Mouse (Mus musculus): Measurements from ENCODE around the gene Ildr1. TPM values are rescaled to one million over a fixed set of nuclear protein-coding genes. Genes with fewer than 3 reads are reported as not detected.

Gene Ildr1
- total RNA-seq (2021) = under 1 TPM; 0.20 to 0.38 TPM

DNA sequence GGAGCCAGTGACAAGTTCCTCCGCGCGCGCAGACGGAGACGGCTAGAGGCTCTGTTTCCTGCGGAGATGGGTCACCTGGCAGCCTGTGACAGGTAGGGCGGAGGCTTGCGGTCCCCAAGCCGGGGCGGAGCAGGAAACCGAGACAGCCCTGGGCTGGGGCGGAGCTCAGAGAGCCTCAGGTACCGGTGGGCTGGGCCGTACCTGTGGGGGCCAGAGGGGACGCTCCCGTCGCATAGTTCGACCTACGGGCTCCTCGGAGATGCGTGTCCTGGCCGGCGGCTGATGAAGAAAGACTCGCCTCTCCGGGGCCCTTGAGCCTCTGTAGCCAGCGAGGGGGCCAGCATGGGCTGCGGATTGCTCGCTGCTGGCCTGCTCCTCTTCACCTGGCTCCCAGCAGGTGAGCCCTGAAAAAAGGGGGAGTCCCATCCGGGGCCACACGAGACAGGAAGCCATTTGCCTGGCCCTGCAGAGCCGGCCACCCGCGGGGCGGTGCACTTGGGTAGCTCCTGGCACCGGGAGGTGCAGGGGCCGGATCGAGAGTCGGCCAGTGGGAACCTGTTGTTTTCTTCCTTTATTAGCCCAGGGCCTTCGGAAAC, at the start of gene Ildr1:
TSS of gene Ildr1 (plus strand) at position 161 of the 596 bp plus-strand sequence.
- no peak for DNase-seq (ENCODE audit: extremely low spot score in 1 of 2, low spot score in 1 of 2)

DNA sequence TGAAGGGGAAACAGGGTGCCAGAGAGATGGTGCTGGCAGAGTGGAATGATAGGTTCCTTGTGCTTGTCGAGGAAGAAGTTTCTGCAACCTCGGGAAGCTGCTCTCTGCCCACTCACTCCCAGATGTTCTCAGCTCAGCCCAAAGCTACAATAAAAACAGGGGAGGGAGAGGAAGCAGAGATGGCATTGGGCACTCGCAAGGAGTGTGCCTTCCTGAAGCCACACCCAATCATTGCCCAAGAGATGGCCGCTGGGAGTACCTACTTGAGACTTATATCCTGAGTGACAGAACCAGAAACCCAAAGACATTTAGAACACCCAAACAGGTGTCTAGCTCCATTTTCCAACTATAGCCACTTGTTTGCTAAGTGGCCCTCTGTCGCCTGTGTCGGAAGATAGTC, 48.7 kb upstream of the Ildr1 start:
- DNase-seq (ENCODE audit: extremely low spot score in 1 of 2, low spot score in 1 of 2) = no peak

DNA sequence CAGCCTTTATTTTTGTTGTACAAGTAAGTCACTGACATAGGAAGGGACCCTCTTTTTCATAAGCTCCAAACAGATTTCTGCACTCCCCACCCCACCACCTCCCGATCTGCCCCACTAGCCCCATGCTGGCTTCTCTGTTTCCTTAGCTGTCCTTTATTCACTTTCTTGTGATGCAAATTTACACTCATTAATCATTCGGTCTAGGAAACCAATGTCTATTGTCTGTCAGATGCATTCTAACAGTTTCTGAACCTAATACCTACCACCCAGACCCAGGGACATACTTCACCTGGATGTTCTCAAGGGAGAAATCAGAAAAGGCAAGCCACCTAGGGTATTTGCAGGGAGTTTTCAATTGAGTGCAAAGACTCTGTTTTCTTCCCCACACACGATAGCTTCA, 44.5 kb upstream of the Ildr1 start:
- no peak for DNase-seq (ENCODE audit: extremely low spot score in 1 of 2, low spot score in 1 of 2)

DNA sequence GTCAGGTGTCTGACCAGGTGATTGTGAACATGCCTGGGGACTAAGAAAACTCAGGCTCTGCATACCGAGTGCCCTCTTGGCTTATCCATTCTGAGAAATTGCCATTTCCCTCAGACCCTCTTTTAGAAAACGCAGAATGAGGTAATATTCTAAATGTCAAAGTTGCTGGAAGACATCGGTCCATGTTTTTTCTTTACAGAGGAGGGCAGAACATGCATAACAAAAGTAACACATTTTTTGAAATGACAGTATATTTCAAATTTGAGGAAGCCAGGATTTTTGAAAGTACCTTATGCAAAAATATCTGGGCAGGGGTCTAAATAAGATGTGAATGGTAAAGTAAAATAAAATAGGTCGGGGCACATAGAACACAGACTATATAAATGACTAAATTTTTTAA, 43.3 kb upstream of the Ildr1 start:
- no peak for DNase-seq (ENCODE audit: extremely low spot score in 1 of 2, low spot score in 1 of 2)

DNA sequence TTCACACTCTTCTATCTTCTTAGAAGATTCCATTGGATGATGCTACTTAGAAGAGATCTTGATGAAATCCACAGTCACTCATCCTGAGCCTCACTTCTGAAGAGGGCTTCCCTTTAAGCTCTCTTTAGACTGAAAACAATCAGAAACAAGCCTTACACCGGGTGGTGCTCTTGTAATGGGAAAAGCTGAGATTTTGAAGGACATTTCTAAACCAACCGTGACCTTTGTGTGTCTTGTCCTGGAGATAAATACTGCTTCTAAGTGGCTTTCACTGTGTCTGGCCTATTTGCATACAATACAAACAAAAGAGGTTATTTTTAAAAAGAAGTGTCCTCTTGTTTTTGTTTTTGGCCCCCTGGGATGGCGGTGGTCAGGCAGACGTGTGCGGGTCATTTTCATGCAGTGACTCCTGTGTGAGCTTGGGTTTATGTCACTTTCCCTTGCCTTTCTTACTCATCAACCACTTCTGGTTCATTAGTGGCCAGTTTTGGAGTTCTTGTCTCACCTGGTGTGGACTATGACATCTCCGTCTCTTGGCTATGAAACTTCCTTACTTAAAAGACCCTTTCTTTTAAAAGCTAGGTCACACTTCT, 42.5 kb upstream of the Ildr1 start:
- DNase-seq (ENCODE audit: extremely low spot score in 1 of 2, low spot score in 1 of 2) = no peak

DNA sequence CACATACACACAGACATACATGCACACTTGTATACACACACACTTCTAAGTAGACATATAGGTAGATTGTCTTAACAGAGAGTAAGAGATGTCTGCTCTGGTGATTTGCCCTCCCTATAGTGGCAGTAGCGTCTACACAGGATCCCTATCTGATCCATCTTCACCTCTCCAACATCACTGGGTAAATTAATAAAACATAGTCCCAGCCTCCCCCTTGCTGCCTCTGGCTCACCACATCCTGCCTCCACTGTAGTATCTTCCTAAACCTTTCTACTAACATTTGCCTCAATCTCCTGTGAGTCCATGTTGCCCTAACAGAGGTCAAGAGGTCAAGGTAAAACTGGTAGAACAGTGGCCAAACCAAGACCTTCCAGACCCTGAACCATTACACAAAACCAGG, 38.6 kb upstream of the Ildr1 start:
- DNase-seq (ENCODE audit: extremely low spot score in 1 of 2, low spot score in 1 of 2) = no peak

DNA sequence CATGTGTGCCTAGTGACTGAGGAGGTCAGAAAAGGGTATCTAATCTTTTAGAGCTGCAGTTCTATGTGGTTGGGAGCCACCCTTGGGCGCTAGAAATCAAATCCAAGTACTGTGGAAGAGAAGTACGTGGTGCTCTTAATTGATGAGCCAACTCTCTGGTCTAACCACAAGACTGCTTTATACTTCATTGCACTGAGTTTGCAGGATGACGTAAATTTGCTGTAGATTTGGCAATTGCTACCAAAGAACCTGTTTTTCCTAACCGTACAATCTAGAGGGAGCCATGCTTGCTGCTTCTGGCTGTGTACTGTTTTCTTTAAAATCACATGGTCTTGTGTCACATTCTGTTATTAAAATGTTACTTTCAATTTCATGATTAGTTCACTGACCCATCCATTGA, 37.9 kb upstream of the Ildr1 start:
- no peak for DNase-seq (ENCODE audit: extremely low spot score in 1 of 2, low spot score in 1 of 2)

DNA sequence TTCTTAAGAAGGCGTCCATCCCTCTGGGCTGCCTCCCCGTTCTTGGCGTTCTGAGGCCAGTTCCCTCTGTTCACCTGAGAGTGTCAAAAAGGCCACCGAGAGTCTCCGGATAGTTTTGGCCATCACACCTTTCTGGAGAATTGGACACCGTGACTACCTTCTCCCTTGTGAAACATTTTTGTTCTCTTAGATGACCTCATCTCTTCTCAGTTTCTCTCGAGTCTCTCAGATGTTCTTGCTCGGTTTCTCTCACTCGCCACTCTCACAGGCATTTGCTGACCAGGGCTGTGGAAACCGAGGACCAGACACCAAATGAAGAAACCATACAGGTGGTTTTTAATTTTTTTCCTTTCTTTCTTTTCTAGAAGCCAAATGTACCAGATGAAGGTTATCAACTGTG, 32.4 kb upstream of the Ildr1 start:
- DNase-seq (ENCODE audit: extremely low spot score in 1 of 2, low spot score in 1 of 2) = no peak

DNA sequence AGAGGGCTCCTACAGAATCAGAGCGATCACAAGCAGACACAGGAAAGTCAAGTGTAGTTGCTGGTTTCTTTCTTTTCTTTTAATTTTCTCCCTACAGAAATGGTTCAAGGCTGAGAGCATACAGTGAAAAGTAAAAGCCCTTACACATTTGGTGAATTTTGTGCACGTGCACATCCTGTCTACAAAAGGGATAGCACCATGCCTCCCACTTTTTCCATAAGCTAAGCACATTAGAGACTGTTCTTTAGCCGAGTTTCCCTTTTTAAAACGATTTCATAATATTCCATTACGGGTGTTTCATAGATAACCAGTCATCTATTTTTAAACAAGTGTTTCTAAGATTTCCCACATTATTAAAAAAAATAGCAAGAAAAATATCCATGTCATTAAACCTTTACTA, 30.3 kb upstream of the Ildr1 start:
- no peak for DNase-seq (ENCODE audit: extremely low spot score in 1 of 2, low spot score in 1 of 2)

DNA sequence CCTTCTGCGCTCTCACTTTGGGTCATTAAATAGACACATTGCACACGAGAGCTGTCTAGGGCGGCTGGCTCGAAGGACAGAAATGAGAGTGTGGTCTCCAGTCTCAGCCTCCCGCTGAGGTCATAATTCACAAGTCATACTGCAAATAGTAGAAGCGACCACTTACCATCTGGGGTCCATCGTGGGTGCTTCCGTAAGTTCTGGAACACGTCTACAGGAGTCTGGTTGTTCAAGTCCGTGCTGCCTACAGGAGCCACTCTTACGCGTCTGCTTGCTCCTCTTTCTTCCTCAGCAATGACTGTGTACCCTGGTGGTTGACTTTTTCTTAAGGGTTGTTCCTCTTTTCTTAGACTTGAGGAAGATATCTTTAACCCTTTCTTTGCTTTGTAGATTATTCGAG, 28.0 kb upstream of the Ildr1 start, which contains the start of gene Cd86:
TSS of gene Cd86 (minus strand) at position 300 of the 400 bp plus-strand sequence.
- DNase-seq (ENCODE audit: extremely low spot score in 1 of 2, low spot score in 1 of 2) = no peak

DNA sequence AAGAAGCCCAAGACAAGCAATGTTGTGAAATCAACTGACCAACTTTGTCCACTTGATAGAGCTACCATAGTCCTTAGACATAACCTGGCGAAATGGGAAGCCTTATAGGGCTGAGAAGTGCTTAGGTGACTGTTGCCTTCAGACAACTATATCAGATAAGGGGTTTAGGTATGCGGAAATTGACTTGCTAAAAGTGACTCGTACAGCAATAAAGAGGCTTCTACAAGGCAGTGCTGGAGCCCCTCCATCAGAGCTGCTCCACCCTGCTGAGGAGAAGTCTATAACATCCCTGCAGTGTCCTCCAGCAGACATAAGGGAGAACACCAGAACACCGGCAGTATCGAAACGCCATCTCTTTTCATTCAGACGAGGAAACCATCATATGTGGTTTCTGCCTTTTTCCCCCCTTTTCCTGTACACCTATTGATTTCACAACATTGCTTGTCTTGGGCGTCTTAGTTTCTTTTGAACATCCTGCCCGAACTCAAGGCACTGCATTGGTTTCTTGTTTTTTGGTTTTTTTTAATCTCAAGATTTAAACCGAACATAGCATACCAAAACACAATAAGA, 27.2 kb upstream of the Ildr1 start:
- no peak for DNase-seq (ENCODE audit: extremely low spot score in 1 of 2, low spot score in 1 of 2)

DNA sequence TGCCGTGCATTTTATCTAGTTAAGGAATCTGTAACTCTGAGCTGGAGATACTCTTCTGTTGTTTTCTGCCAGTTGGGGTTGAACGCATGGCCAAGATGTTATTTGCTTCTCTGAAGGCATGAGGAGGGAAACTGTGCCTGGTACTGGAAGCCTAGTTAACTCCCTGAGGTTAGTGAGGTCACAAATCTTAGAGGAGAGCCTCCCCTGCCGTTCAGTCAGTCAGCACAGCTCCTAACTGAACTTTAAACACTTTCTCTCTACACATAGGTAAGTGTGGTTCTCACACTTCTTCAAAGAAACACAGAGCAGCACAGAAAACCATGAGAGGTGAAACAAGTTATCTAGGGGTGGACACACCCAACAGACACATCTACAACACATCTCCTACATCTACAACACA, 23.2 kb upstream of the Ildr1 start:
- DNase-seq (ENCODE audit: extremely low spot score in 1 of 2, low spot score in 1 of 2) = no peak

DNA sequence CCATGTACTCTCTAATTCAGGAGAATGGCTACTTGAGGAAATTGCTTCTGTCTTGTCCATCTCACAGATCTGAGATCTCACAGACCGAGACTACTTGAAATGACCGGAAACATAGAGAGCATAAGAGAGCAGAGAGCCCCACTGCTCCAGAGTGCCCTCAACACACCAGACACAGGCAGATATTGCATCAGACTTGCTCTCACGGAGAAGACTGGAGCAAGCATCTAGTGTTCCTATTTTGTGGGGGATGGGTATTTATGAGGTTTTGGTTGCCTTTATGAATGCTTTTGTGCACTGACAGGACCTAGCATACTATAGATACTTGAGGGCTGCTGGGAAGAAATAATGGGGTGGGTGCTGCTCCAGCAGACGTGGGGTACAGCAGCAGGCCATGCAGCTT, 20.6 kb upstream of the Ildr1 start:
- no peak for DNase-seq (ENCODE audit: extremely low spot score in 1 of 2, low spot score in 1 of 2)

DNA sequence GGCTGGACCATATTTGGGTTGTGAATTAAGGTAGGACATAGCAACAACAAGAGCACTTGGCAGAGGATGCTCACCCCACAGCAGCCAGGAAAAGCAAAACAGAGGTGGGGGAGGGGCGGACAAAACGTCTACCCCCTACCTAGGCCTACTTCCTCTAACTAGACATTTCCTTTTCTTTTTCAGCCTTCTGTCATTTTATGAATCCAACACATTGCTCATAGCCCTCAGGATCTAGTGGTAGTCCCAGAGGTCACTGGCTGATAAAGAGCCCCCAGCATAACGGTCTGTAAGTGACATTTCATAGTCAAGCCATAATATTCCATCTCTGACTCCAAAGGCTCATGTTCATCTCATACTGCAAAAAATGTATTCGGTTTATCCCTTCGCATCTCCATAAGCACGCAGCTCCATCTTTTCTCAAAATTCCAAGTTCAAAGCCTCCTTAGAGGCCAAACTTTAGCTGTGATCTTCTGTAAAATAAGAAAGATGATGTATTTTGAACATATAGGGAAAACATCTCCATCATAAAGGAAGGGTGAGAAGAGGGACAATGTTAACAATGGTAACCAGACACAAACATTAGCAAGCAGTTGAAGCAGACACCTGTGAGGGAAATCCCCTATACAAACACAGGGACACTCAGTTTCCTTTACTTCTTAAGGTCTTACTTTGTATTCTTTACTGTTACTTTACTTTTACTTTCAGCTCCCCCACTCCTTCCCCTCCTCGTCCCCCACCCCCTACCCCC, 19.1 kb upstream of the Ildr1 start:
- DNase-seq (ENCODE audit: extremely low spot score in 1 of 2, low spot score in 1 of 2) = no peak

DNA sequence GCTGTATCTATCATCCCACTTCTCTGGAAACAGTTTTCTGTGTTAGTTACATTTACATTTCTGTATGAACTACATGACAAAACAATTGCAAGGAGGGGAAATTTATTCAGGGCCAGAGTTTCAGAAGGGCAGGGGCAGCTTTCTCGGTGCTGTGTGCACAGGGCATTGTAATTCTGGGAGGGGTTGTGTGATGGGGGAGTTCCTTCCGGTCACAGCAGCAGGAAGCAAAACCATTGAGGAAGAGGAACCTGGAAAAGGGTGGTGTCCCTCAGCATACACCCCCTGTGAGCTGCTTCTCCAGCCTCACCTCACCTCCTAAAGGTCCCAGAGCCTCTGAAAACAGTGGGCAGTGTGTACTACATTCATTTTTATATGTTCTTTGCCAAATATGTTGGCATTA, 18.5 kb upstream of the Ildr1 start:
- DNase-seq (ENCODE audit: extremely low spot score in 1 of 2, low spot score in 1 of 2) = no peak

DNA sequence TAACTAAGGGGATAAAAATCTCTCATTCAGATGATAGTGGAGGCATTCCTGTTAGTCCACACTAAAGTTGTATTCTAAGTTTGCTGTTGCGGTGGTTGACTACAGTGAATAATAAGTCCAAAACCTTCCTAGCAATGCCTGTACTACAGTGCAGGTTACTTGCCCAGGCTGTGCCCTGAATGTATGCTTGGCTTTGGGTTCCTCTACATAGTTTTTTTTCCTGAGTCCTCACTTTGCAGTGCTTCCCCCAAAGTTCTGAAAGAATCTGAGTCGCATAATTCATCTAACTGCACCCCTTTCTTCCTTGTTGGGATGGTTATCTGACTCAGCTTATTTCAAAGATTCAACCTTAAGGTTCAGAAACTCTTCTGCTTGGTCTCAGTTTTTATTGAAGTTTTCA, 17.9 kb upstream of the Ildr1 start:
- DNase-seq (ENCODE audit: extremely low spot score in 1 of 2, low spot score in 1 of 2) = no peak

DNA sequence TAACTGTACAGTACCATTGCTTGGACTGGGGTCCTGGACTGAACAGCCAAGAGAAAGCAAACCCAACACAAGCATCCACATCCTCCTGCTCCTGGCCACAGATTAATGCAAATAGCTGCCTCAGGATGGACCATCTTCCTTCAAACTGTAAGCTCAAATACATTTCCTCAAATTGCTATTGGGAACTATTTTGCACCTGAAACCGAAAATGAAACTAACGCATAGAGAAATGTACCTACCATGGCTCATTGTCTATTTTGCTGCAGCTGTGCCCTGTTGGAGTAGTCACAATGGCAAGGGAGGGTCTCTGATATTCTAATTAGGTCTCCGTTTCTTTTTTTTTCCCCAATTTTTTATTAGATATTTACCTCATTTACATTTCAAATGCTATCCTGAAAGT, 11.9 kb upstream of the Ildr1 start:
- DNase-seq (ENCODE audit: extremely low spot score in 1 of 2, low spot score in 1 of 2) = no peak

DNA sequence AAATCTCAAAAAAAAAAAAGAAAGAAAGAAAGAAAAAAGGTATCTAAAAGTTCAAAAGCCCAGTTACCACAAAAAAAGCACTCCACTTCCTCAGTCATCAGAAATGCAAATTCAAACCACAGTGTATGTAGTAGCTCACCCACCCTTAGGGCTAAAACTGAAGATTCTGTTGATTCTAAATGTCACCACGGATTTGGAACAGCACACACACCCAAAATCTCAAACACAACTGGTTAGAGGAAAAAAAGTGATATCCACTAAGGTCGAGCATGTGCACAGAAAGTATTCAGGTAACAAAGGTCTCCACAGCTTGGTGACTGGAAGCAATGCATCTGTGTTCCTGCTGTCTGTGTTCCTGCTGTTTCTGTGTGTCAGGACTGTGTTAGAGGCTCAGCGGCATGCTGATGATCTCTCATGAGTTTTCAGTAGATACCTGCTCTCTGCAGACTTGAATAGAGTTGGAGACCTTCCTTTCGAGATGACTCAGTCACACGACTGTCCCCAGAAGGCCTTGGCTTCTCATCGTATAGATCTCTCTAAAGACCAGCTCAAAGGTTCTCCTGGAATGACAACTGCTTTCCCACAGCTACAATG, 9.4 kb upstream of the Ildr1 start:
- no peak for DNase-seq (ENCODE audit: extremely low spot score in 1 of 2, low spot score in 1 of 2)

DNA sequence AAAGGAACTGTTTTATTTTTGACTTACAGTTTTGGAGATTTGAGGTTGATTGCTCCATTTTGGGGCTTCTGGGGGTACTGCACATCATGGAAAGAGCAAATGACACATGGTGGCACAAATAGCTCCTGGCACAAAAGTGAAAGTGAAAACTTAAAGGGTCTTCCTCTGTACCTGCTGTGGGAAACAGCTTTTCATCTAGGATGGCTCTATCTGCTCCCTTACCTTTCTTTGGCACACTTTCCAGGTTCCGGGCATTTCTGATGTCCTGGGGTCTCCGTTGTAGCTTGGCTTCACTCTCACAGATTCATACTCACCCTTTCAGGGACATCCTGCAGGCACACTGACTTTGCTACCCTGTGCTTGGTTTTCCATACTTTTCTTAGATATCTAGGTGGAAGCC, 5.7 kb upstream of the Ildr1 start:
- DNase-seq (ENCODE audit: extremely low spot score in 1 of 2, low spot score in 1 of 2) = no peak

DNA sequence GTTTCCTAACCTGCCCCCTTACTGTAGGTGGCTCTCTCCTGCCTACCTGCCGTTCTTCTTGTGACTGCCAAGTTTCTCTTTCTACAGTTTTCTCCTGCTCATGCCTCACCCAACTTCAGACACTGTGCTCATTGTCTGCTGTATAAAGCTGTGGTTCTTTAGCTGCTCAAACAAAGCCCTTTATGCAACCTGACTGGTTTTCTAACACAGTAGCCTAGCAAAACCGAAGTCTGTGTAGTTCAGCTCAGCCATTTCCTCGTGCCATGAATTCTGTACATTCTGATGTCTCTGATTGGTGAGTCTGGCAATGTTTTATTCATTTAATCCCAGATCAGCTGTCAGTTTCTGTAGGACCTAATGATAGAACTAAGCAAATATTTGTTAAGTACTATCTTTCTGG, 2.3 kb upstream of the Ildr1 start:
- DNase-seq (ENCODE audit: extremely low spot score in 1 of 2, low spot score in 1 of 2) = no peak

DNA sequence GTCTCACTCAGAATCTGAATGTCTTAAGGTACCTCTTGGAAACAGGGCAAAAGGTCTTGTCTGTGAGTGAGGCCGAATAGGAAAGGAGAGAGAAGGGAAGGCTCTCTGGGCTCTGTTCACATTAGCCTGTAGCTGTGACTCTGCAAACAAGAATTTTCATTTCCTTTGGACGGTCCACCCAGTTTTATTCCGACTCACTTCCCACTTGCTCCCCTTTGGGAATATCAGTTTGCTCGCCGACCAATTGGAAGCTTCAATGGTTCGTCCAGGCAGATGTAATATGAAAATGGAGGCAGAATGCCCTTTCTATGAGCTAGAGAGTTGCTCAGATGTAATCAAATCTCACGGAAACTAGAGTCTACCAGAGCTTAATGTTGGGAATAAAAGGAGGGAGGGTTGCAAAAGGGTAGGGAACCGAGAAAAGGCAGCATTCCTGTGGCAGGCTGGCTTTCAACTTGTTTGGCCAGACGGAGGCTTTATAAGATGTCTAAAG, 1.1 kb downstream of the Ildr1 start:
- no peak for DNase-seq (ENCODE audit: extremely low spot score in 1 of 2, low spot score in 1 of 2)
